Mouse (Mus musculus) forebrain, postnatal 0 days (tissue): ENCODE results near the gene Casc3. TPM values are rescaled to one million over a fixed set of nuclear protein-coding genes. Genes with fewer than 3 reads are reported as not detected.
A peak's percentile ranks its signal among the peaks of the same experiment; 100 is the strongest.

Source experiments
- ATAC-seq: fragments of 200-750 bp; cut with Nextera tagmentation; 2 replicates; pipeline ENCODE4 v1.8.0; 2017; ENCODE audit warnings: mild to moderate bottlenecking, moderate library complexity
- DNase-seq: peaks from one replicate; pipeline ENCODE4 v3.0.0-alpha.2; 2015
- H3K27ac ChIP-seq: fragments of 300-500 bp; sonication (generic); 2 replicates; pipeline ENCODE4 v1.5.1; 2014; ENCODE audit warnings: low read depth, mild to moderate bottlenecking, antibody characterized with exemption, low read length, moderate library complexity, mixed read lengths
- H3K27me3 ChIP-seq: fragments of 300-500 bp; sonication (generic); 2 replicates; pipeline ENCODE4 v1.6.1; 2014; ENCODE audit warnings: mild to moderate bottlenecking, low read length, mixed read lengths; ENCODE audit not compliant: insufficient read depth
- H3K36me3 ChIP-seq: fragments of 300-500 bp; sonication (generic); 2 replicates; pipeline ENCODE4 v1.6.1; 2014; ENCODE audit warnings: mild to moderate bottlenecking, moderate library complexity; ENCODE audit not compliant: insufficient read depth
- H3K4me1 ChIP-seq: fragments of 300-500 bp; sonication (generic); 2 replicates; pipeline ENCODE4 v1.6.1; 2014; ENCODE audit warnings: antibody characterized with exemption; ENCODE audit not compliant: insufficient read depth
- H3K4me2 ChIP-seq: fragments of 300-500 bp; sonication (generic); 2 replicates; pipeline ENCODE4 v1.6.1; 2014; ENCODE audit warnings: low read depth, mild to moderate bottlenecking, moderate library complexity
- H3K4me3 ChIP-seq: fragments of 300-500 bp; sonication (generic); 2 replicates; pipeline ENCODE4 v1.5.1; 2014; ENCODE audit warnings: low read depth, low read length, mixed read lengths
- H3K9ac ChIP-seq: fragments of 300-500 bp; sonication (generic); 2 replicates; pipeline ENCODE4 v1.6.1; 2014; ENCODE audit warnings: mild to moderate bottlenecking
- H3K9me3 ChIP-seq: fragments of 300-500 bp; sonication (generic); 2 replicates; pipeline ENCODE4 v1.6.1; 2016; ENCODE audit warnings: low read length
- CTCF ChIP-seq: sonication (generic); IDR thresholded peaks from 2 replicates; pipeline ENCODE4 v1.5.1; 2016; ENCODE audit warnings: antibody characterized with exemption, control low read depth, low read depth
- WGBS: fragments of 180-500 bp; shearing (Covaris S2); extraction: QIAGEN DNeasy Blood & Tissue Kit; methylation state at CpG from one replicate; pipeline ENCODE4 v1.1.7; 2014; 5-methylcytosine and 5-hydroxymethylcytosine counted together
- polyA plus RNA-seq: library from polyadenylated mRNA; unstranded; fragments of >200 nt; fragmentation: Nextera tagmentation; extraction: Ambion mirVana; gene quantifications from 2 replicates; pipeline ENCODE4 v1.2.1, GENCODE M21; 2015
- total RNA-seq: library from RNA; depleted of rRNA; stranded (reverse); fragments of >200 nt; gene quantifications from 2 replicates; pipeline ENCODE4 v1.2.3, GENCODE M21; 2014

Gene Casc3
- total and polyA plus RNA-seq, 2 experiments from 2014 or later, result 27.2 to 37.4 TPM

DNA sequence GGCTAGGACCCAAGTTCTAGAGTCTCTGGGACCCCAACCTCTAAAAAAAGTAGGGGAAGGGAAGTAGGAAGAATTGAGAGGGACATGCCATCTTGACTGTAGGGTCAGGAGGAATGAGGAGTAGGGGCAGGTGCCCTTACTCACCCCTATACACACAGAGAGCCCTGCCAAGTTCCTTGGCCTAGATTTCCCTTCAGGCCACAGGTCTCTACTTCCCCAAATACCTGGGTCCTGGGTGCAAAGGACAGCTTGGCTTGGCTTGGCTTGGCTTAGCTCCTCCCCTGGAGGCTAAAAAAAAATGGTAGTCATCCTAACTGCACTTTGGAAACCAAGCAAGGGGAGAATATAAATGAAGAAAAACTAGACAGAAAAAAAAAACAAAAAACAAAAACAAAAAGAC lies 40.0 kb upstream of the Casc3 start:
- TF ChIP-seq CTCF, result no peak
- H3K4me1 ChIP-seq, result 0 out of 2 replicates have a peak, but pooled peaks cover 5% of the 10 kb centered on the region
- H3K27me3 ChIP-seq, result no peaks in the 10 kb centered on the region
- DNase-seq, result no peak
- no peak overlapping the region for H3K4me3 ChIP-seq
- H3K9ac ChIP-seq, result no peak overlapping the region
- H3K4me2 ChIP-seq, result no peak overlapping the region
- no peak for ATAC-seq
- peaks cover 81% of the 10 kb centered on the region for H3K36me3 ChIP-seq
- H3K9me3 ChIP-seq, result no peaks in the 10 kb centered on the region
- H3K27ac ChIP-seq, result no peak overlapping the region

DNA sequence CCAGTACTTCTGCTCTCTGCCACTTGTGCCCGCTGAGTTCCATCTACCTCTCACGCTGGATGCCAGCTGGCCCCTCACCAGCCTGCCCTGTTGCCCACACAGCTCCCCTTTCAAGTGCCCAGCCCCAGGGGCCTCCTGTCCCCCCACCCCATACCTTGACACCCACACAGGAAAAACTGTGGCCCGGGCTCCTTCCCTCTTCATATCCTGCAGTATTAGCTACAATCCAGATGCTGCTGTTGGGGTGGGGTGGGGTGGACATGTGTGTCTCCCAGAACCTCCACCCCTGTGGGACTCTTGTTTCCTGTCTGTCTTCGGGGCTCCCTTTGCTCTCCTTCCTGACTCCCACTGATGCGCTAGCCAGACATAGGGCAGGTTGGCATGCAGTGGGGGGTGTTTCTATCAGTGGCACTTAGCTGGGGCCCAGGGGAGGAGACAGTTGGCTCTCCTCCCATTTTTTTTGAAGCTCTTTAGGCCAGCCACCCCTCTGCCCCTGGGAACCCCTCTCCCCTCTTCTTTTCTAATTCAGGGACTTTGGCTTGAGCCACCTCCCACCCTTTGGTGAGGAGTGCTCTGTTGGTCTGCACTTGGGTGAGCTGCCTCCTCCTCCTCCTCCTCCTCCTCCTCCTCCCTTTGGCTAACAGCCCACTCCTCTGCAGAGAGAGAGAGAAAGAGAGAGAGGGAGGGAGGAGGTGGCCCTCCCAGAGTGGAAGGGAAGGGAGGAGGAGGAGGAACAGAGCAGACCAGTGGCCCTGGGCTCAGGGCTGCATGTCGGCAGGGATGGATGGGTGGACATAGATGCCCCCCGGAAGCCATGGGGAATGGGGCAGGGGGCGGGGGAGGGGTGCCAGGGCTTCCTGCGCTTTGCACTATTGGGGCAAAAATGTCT lies 39.0 kb upstream of the Casc3 start:
- Histone ChIP-seq H3K4me3 (no peak overlapping the region), H3K27ac (peak overlapping the region; percentile 45), H3K36me3 (peaks cover 84% of the 10 kb centered on the region), H3K9me3 (no peaks in the 10 kb centered on the region), H3K9ac (no peak overlapping the region; the same call in 1 of the 2 replicates), H3K4me1 (0 out of 2 replicates have a peak, but pooled peaks cover 5% of the 10 kb centered on the region), H3K27me3 (no peaks in the 10 kb centered on the region), H3K4me2 (no peak overlapping the region)
- WGBS, result 33% methylated on average over 9 of the region's 9 CpGs
- TF ChIP-seq CTCF, result no peak
- no peak for DNase-seq
- no peak for ATAC-seq

DNA sequence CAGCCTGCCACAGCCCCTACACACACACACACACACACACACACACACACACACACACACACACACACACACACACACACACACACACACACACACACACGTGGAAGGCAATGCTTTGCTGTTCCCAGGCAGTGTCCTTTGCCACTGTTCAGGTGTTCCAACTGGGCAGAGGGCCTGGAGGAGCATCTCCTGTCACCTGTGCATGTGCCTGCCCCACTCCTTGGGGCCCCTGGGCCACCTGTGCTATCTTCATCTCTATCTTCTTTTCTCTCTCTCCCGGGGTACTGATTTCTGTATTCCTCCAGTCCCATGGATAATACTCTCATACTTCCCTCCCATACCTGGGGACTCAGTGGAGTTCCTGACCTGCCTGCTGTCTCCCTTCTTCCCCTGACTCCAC lies 38.4 kb upstream of the Casc3 start:
- TF ChIP-seq CTCF, result no peak
- H3K4me1 ChIP-seq, result 0 out of 2 replicates have a peak, but pooled peaks cover 5% of the 10 kb centered on the region
- 39% methylated on average over 2 of the region's 2 CpGs for WGBS
- H3K4me2 ChIP-seq, result no peak overlapping the region
- no peaks in the 10 kb centered on the region for H3K9me3 ChIP-seq
- peaks cover 85% of the 10 kb centered on the region for H3K36me3 ChIP-seq
- H3K4me3 ChIP-seq, result no peak overlapping the region
- H3K27ac ChIP-seq, result 0 out of 2 replicates have a peak overlapping the region, but pooled peaks have one; percentile 1
- peak overlapping the region; percentile 10; the same call in 1 of the 2 replicates for H3K9ac ChIP-seq
- H3K27me3 ChIP-seq, result no peaks in the 10 kb centered on the region
- ATAC-seq (no peak), DNase-seq (no peak)

DNA sequence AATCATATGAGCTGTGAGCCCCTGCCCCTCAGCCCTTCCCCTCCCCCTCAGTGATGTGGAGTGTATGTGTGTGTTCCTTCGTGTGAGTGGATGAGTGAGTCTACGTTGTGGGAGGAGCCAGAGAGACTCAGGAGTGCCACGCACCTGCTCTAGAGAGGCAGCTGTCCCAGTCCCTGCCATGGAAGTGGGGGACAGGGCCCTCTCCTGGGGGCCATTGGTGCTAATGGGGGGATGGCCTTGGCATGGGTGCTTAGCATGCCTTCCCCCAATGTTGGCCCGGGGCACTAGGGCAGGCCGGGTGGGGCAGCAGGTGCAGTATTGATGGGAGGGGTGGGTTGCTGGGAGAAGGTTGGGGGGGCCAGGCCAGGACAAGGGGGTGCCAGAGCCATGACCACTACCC lies 37.9 kb upstream of the Casc3 start:
- no peak for ATAC-seq
- 50% methylated on average over 5 of the region's 5 CpGs for WGBS
- Histone ChIP-seq H3K4me3 (no peak overlapping the region), H3K4me1 (0 out of 2 replicates have a peak, but pooled peaks cover 5% of the 10 kb centered on the region), H3K36me3 (peaks cover 81% of the 10 kb centered on the region), H3K27ac (peak overlapping the region; percentile 57), H3K9ac (peak overlapping the region; percentile 10; the same call in 1 of the 2 replicates), H3K4me2 (no peak overlapping the region), H3K27me3 (no peaks in the 10 kb centered on the region), H3K9me3 (no peaks in the 10 kb centered on the region)
- no peak for DNase-seq
- no peak for TF ChIP-seq CTCF

DNA sequence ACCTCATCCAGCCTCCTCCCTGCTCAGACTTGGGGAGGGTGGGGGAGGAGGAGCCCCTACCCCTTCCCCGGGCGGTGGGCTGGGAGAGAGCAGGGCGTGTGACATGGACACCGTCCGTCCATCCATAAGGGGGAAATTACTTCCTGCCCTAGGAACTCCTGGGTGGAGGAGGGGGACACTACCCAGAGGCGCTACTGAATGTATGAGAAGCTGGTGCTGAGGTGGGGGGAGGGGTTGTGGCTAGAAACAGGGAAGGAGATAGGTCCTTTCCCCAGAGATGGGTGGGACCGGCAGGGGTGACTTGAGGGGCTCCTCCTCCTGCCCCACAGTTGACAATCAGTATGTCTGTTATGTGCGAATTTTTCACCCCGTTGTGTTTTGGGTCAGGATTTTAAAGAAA lies 37.4 kb upstream of the Casc3 start:
- H3K27me3 ChIP-seq, result no peaks in the 10 kb centered on the region
- TF ChIP-seq CTCF, result no peak
- 0 out of 2 replicates have a peak, but pooled peaks cover 5% of the 10 kb centered on the region for H3K4me1 ChIP-seq
- 29% methylated on average over 9 of the region's 9 CpGs for WGBS
- no peaks in the 10 kb centered on the region for H3K9me3 ChIP-seq
- H3K4me2 ChIP-seq, result no peak overlapping the region
- peaks cover 77% of the 10 kb centered on the region for H3K36me3 ChIP-seq
- DNase-seq, result peak; percentile 62
- peak overlapping the region; percentile 57 for H3K27ac ChIP-seq
- H3K9ac ChIP-seq, result no peak overlapping the region
- peak; percentile 38 for ATAC-seq
- H3K4me3 ChIP-seq, result no peak overlapping the region

DNA sequence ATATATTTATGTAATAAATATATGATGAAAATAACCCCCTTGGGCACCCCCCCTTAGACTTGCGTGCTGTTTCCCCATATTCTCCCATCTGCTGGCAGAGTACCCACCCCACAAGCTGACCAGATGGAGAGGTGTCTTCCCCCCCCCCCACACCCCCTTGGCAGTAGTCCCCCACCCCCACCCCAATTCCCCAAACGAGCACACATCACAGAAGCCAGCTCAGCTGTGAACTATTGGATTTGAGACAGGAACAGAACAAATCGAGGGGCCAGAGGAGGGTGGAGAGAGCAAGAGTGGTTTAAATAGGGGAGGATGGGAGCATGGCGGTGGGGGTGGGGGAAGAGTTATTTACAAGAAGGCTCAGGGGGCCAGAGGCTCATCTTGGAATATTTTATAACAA lies 37.0 kb upstream of the Casc3 start:
- DNase-seq (peak; percentile 22), ATAC-seq (no peak)
- WGBS, result 11% methylated on average over 4 of the region's 4 CpGs
- Histone ChIP-seq H3K36me3 (peaks cover 72% of the 10 kb centered on the region), H3K4me1 (0 out of 2 replicates have a peak, but pooled peaks cover 5% of the 10 kb centered on the region), H3K27ac (peak overlapping the region; percentile 75), H3K9me3 (no peaks in the 10 kb centered on the region), H3K4me3 (no peak overlapping the region), H3K9ac (0 out of 2 replicates have a peak overlapping the region, but pooled peaks have one; percentile 22), H3K4me2 (peak overlapping the region; percentile 19), H3K27me3 (no peaks in the 10 kb centered on the region)
- no peak for TF ChIP-seq CTCF
